Mouse (Mus musculus) left cerebral cortex, adult 18-20 months (tissue): Measurements from ENCODE around the gene Dpm2. TPM values are rescaled to one million over a fixed set of nuclear protein-coding genes. Genes with fewer than 3 reads are reported as not detected.

ENCODE experiments used
- DNase-seq, 2 experiments: peaks; one replicate each; pipeline ENCODE4 v3.0.0; 2021 to 2022; ENCODE audit warnings: low spot score in 2 of 2, mixed read lengths in 1 of 2
- long read RNA-seq, 2 experiments: library from polyadenylated mRNA; stranded (forward); transcript quantifications; one replicate each; pipeline ENCODE4 v2.0.0; 2021
- total RNA-seq, 2 experiments: library from RNA; stranded (reverse); gene quantifications; 2 replicates each; pipeline ENCODE4 v1.2.3; 2021

Gene Dpm2
- total RNA-seq, result 10 to 100 TPM; 71.4 to 77.1 TPM
- long read RNA-seq, experiment 1, transcript Dpm2-201 (4 exons, 869 nt), result major isoform, 41 of 95 reads
- long read RNA-seq, experiment 1, transcript Dpm2-202 (3 exons, 655 nt), result minor isoform, 18 of 95 reads
- long read RNA-seq, experiment 1, partial matches to known transcripts, result 14 of 95 reads
- long read RNA-seq, experiment 1, other reads (novel, unspliced or antisense), result 20 of 95 reads
- long read RNA-seq, experiment 2, transcript Dpm2-201 (4 exons, 869 nt), result major isoform, 35 of 78 reads
- long read RNA-seq, experiment 2, transcript Dpm2-202 (3 exons, 655 nt), result minor isoform, 12 of 78 reads
- long read RNA-seq, experiment 2, partial matches to known transcripts, result 10 of 78 reads
- long read RNA-seq, experiment 2, other reads (novel, unspliced or antisense), result 18 of 78 reads

GRCm38 (mm10) chr2:32570698-32571494, at the start of gene Dpm2:
Gene Dpm2 (plus strand): TSS chr2:32570858.
- peak; percentile 89 to 92 for DNase-seq

GRCm38 (mm10) chr2:32524536-32525031, 46.1 kb upstream of the Dpm2 start:
- DNase-seq, result no peak

- no peak for DNase-seq
These were observed 44.8 kb upstream of the Dpm2 start for GRCm38 (mm10) chr2:32525816-32526215.

GRCm38 (mm10) chr2:32527468-32527966, 43.1 kb upstream of the Dpm2 start:
- no peak for DNase-seq

GRCm38 (mm10) chr2:32528326-32528725, 42.3 kb upstream of the Dpm2 start:
- DNase-seq, result no peak

- DNase-seq, result no peak
These were observed 40.2 kb upstream of the Dpm2 start for GRCm38 (mm10) chr2:32530479-32530878.

GRCm38 (mm10) chr2:32533163-32533562, 37.5 kb upstream of the Dpm2 start:
- DNase-seq, result no peak

GRCm38 (mm10) chr2:32534061-32534732, 36.5 kb upstream of the Dpm2 start:
- DNase-seq, result peak in 1 of 2 experiments; percentile 23

GRCm38 (mm10) chr2:32534733-32535471, 35.8 kb upstream of the Dpm2 start, which contains the start of gene Fam102a:
Gene Fam102a (plus strand): TSS chr2:32535332.
- DNase-seq, result peak; percentile 98 to 99

- DNase-seq, result peak; percentile 35 to 57
These were observed 35.1 kb upstream of the Dpm2 start for GRCm38 (mm10) chr2:32535501-32535991.

GRCm38 (mm10) chr2:32536086-32536633, 34.5 kb upstream of the Dpm2 start:
- DNase-seq, result peak in 1 of 2 experiments; percentile 26

GRCm38 (mm10) chr2:32536634-32537359, 33.9 kb upstream of the Dpm2 start:
- DNase-seq, result peak; percentile 44 to 64

GRCm38 (mm10) chr2:32537360-32537905, 33.2 kb upstream of the Dpm2 start:
- no peak for DNase-seq

- no peak for DNase-seq
These were observed 32.7 kb upstream of the Dpm2 start for GRCm38 (mm10) chr2:32537941-32538340.

- no peak for DNase-seq
These were observed 32.2 kb upstream of the Dpm2 start for GRCm38 (mm10) chr2:32538461-32538860.

- no peak for DNase-seq
These were observed 31.1 kb upstream of the Dpm2 start for GRCm38 (mm10) chr2:32539452-32539981.

GRCm38 (mm10) chr2:32541333-32541908, 29.2 kb upstream of the Dpm2 start:
- DNase-seq, result no peak

GRCm38 (mm10) chr2:32541986-32542573, 28.6 kb upstream of the Dpm2 start:
- DNase-seq, result no peak
